Mouse (Mus musculus): ENCODE measurements around the gene Olfr90. TPM values are rescaled to one million over a fixed set of nuclear protein-coding genes. Genes with fewer than 3 reads are reported as not detected.

Olfr90 gene
- polyA plus RNA-seq, 1 experiment from 2014 or later, result 0.08 TPM

DNA sequence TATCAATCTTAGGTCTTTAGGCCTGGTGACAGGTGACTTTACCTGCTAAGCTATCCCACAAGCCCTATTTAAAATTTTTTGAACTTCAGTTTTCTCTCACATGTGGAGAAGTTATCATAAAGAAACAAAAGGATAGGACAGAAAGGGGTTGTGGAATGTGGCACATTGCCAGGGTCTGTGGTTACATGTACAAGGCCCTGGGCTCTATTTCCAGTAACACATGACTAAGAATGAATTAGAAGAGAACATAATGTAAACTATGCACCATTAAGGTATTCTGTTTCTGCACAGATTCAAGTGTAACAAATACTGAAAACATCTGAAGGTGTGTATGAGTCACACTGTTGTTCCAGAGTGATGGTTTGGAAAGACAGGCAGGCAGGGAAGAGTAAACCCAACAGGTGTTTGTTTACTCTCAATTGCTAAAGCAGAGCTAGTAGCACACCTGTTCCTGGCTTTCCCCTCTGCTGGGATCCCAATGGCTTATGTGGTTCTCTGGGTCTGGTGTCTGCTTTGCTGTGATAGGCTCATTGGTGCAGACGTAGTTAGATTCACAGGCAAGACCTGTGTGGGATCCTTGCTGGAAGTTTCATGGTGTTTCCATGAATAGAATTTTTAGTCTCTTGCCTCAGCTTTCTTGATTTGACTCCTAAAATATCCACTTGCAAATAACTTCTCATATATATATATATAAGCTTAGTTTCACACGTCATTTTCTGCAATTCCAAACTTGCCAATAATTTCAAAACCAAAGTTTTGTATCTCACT, 49.0 kb downstream of the Olfr90 start:
- H3K27ac ChIP-seq (replicated peaks), result no peak overlapping the region
- WGBS, result 81% methylated on average over 2 of the region's 2 CpGs
- no peaks in the 10 kb centered on the region for H3K27me3 ChIP-seq
- ATAC-seq (ENCODE audit: low FRiP score, low read depth), result no peak
- no peaks in the 10 kb centered on the region for H3K36me3 ChIP-seq
- H3K9me3 ChIP-seq, result no peaks in the 10 kb centered on the region
- no peak overlapping the region for H3K9ac ChIP-seq
- H3K4me3 ChIP-seq, result no peak overlapping the region
- H3K4me2 ChIP-seq, result no peak overlapping the region
- H3K4me1 ChIP-seq (replicated peaks), result no peaks in the 10 kb centered on the region

Other genes with a start within 250 kb of the Olfr90 start
- 0.64 and 0.83 TPM in 2 replicates for gene Trim15, start 221.3 kb downstream of the Olfr90 start, polyA plus RNA-seq (2015; fragmentation: Nextera tagmentation; extraction: Ambion mirVana)
- 1.4 and 1.7 TPM in 2 replicates for gene Trim10, start 218.9 kb downstream of the Olfr90 start, polyA plus RNA-seq (2015; fragmentation: Nextera tagmentation; extraction: Ambion mirVana)
- 0.06 and 0.14 TPM in 2 replicates for gene Trim40, start 198.4 kb downstream of the Olfr90 start, polyA plus RNA-seq (2015; fragmentation: Nextera tagmentation; extraction: Ambion mirVana)
- not detected in 2 replicates for gene Trim31, start 190.4 kb downstream of the Olfr90 start, polyA plus RNA-seq (2015; fragmentation: Nextera tagmentation; extraction: Ambion mirVana)
- 1.5 and 1.7 TPM in 2 replicates for gene Rnf39, start 145.6 kb downstream of the Olfr90 start, polyA plus RNA-seq (2015; fragmentation: Nextera tagmentation; extraction: Ambion mirVana)
- gene Ppp1r11, start 136.8 kb downstream of the Olfr90 start, polyA plus RNA-seq (2015; fragmentation: Nextera tagmentation; extraction: Ambion mirVana), result 154 and 168 TPM in 2 replicates
- 55.2 and 55.6 TPM in 2 replicates for gene Znrd1, start 129.9 kb downstream of the Olfr90 start, polyA plus RNA-seq (2015; fragmentation: Nextera tagmentation; extraction: Ambion mirVana)
- gene Znrd1as, start 129.9 kb downstream of the Olfr90 start, polyA plus RNA-seq (2015; fragmentation: Nextera tagmentation; extraction: Ambion mirVana), result 5.4 and 5.8 TPM in 2 replicates
- 0.30 and 0.38 TPM in 2 replicates for gene 2410137M14Rik, start 107.3 kb downstream of the Olfr90 start, polyA plus RNA-seq (2015; fragmentation: Nextera tagmentation; extraction: Ambion mirVana)
- 2.5 and 3.1 TPM in 2 replicates for gene H2-M5, start 99.0 kb downstream of the Olfr90 start, polyA plus RNA-seq (2015; fragmentation: Nextera tagmentation; extraction: Ambion mirVana)
- 222 and 250 TPM in 2 replicates for gene Zfp57, start 87.3 kb downstream of the Olfr90 start, polyA plus RNA-seq (2015; fragmentation: Nextera tagmentation; extraction: Ambion mirVana)
- gene Mog, start 65.1 kb downstream of the Olfr90 start, polyA plus RNA-seq (2015; fragmentation: Nextera tagmentation; extraction: Ambion mirVana), result 2.3 TPM in 2 replicates
- gene Gabbr1, start 42.5 kb downstream of the Olfr90 start, polyA plus RNA-seq (2015; fragmentation: Nextera tagmentation; extraction: Ambion mirVana), result 85.2 and 86.0 TPM in 2 replicates
- gene Olfr91, start 9.8 kb upstream of the Olfr90 start, polyA plus RNA-seq (2015; fragmentation: Nextera tagmentation; extraction: Ambion mirVana), result not detected in 2 replicates
- gene Olfr92, start 31.6 kb upstream of the Olfr90 start, polyA plus RNA-seq (2015; fragmentation: Nextera tagmentation; extraction: Ambion mirVana), result not detected in 2 replicates
- not detected in 2 replicates for gene Olfr93, start 73.0 kb upstream of the Olfr90 start, polyA plus RNA-seq (2015; fragmentation: Nextera tagmentation; extraction: Ambion mirVana)
- gene Ubd, start 105.4 kb upstream of the Olfr90 start, polyA plus RNA-seq (2015; fragmentation: Nextera tagmentation; extraction: Ambion mirVana), result 0.17 TPM in 1 of 2 replicates, not detected in the other
- not detected in 2 replicates for gene Olfr94, start 112.5 kb upstream of the Olfr90 start, polyA plus RNA-seq (2015; fragmentation: Nextera tagmentation; extraction: Ambion mirVana)
- 0.05 TPM in 1 of 2 replicates, not detected in the other for gene Olfr95, start 124.6 kb upstream of the Olfr90 start, polyA plus RNA-seq (2015; fragmentation: Nextera tagmentation; extraction: Ambion mirVana)
- gene Olfr96, start 131.6 kb upstream of the Olfr90 start, polyA plus RNA-seq (2015; fragmentation: Nextera tagmentation; extraction: Ambion mirVana), result not detected in 2 replicates
- not detected in 2 replicates for gene Olfr97, start 148.8 kb upstream of the Olfr90 start, polyA plus RNA-seq (2015; fragmentation: Nextera tagmentation; extraction: Ambion mirVana)
- not detected in 2 replicates for gene Olfr98, start 175.2 kb upstream of the Olfr90 start, polyA plus RNA-seq (2015; fragmentation: Nextera tagmentation; extraction: Ambion mirVana)
- gene H2-M3, start 181.7 kb upstream of the Olfr90 start, polyA plus RNA-seq (2015; fragmentation: Nextera tagmentation; extraction: Ambion mirVana), result 0.87 and 1.5 TPM in 2 replicates
- gene Olfr99, start 195.0 kb upstream of the Olfr90 start, polyA plus RNA-seq (2015; fragmentation: Nextera tagmentation; extraction: Ambion mirVana), result not detected in 2 replicates
- not detected in 2 replicates for gene Olfr101, start 215.8 kb upstream of the Olfr90 start, polyA plus RNA-seq (2015; fragmentation: Nextera tagmentation; extraction: Ambion mirVana)
- gene Olfr102, start 228.6 kb upstream of the Olfr90 start, polyA plus RNA-seq (2015; fragmentation: Nextera tagmentation; extraction: Ambion mirVana), result not detected in 2 replicates